Mouse (Mus musculus) heart, adult 18-20 months (tissue): ENCODE data around the gene Zfp536. TPM values are rescaled to one million over a fixed set of nuclear protein-coding genes. Genes with fewer than 3 reads are reported as not detected.
"Not testable (repeated sequence)": the region's sequence is repeated elsewhere in the genome, so short reads cannot be mapped to it uniquely, and the experiment has no call there.

Experiments used
- DNase-seq, 2 experiments: peaks; one replicate each; pipeline ENCODE4 v3.0.0; 2021 to 2022; ENCODE audit warnings: mixed read lengths in 1 of 2
- total RNA-seq, 2 experiments: library from RNA; stranded (reverse); gene quantifications; 2 replicates each; pipeline ENCODE4 v1.2.3; 2021

Gene Zfp536
- total RNA-seq, 2 experiments from 2014 or later = 7.9 to 10.7 TPM

DNA sequence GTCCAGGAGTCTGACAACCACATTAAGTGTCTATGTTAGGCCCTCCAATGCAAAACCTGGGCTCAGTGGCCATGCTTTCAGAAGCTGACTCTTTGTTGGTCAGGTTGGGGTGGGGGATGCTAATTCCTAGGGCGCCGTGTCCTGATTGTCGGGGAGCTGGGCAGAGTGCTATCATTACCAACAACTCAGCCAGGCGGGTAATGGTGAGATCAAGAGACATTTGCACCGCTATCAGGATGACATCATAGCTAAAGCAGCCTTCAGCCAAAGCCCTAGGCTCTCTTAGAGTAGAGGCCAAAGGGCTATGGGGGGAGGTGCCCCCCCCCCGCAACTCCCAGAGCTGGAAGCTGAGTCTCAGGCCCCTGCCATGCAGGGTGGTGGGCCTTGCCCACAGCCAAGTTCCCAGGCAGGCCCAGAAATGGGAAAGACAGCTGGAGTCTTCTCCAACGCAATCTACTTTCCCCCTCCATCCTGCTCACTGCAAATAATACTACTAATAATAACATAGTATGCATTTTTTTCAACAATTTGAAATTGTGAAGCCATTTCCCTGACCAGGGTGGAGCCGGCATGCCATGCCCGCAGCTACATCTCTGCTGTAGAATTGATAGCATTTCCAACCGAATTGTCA, 5.0 kb downstream of the Zfp536 start:
- DNase-seq = no peak

- DNase-seq = no peak
Measured at GRCm38 (mm10) chr7:37758886-37759285, 14.6 kb downstream of the Zfp536 start.

DNA sequence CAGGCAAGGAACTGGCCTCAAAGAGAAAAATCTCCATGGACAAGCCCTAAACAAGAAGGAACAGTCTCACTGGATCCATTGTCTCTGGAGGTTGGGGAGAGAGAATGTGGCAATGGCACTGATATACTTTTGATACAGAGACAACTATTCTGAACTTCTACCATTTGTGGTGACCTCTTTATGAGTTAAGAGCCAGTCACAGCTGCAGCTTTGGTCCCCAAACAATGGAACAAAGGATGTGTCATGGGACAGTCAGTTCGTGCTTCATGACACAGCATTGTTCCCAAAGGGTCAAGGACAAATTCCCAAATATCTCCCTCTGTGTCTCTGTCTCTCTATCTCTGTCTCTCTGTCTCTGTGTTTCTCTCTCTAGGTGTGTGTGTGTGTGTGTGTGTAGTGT, 20.4 kb downstream of the Zfp536 start:
- no peak for DNase-seq

GRCm38 (mm10) chr7:37746133-37746761, 27.2 kb downstream of the Zfp536 start:
- DNase-seq = no peak

DNA sequence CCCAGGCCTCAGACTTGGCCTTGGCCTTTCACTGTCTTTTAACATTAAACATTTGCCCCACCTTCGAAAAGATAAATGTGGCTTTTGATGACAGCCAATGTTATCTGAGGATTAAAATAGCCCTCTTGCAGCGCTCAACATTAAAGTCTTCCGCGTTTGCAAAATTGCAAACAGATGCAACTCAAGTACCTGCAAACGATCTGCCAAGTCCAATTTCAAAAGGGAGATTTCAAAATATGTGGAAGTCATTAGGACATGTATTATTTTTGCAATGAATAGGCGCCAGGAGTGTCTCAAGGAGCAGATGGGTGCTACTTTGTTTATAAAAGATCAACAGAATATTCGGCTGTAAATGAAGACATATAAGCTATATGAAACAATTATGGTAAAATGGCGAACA, 30.1 kb downstream of the Zfp536 start:
- DNase-seq = peak in 1 of 2 experiments; percentile 4

DNA sequence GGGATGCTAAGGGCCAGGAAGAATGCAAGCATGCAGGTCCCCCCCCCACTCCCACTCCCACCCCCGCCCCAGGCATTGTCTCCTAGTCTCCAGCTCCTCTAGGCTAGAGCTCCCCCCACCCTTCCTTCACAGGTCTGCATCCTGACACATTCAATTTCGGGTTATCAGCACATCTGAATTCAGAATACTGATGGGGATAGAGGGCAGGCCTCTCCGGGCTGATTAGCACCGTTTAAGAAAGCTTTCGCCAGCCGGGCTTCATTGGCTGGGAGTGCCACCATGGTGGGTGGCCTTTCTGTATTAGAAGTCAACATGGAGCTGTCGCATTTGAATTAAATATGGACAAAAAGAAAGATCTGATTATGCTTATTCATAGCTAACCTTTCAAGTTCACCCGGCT, 36.2 kb downstream of the Zfp536 start:
- no peak for DNase-seq

GRCm38 (mm10) chr7:37736413-37736720, 37.1 kb downstream of the Zfp536 start:
- DNase-seq = no peak

DNA sequence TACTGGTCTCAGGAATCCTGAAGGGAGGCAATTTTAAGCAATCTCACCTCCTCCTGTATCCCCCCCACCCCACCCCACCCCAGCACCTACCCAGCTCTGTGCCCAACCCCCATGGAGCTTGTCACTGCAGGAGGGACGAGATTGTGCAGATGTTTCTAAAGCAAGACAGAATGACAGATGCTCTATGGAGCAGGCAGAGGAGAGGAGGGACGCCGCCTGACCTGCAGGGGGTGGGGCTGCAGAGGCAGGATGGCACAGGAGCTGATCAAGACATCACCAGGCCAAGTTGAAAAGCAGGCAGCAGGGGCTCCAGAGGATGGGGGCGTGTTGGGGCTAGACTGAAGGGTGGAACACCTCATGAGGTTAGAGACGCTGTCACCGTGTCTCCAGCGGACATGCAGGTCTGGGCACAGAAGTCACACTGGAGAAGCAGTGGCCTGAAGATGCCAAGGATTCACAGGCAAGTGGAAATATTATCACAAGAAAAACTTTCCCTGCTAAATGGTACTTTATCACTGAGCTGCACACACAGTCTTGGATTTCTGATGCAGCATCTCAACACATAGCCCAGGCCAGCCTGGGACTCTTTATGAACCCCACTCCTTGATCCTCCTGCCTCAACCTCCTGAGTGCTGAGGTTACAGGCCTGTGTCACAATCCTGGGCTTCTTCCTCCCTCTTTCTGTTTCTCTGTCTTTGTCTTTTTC, 37.6 kb downstream of the Zfp536 start:
- DNase-seq = no peak

GRCm38 (mm10) chr7:37735101-37735500, 38.3 kb downstream of the Zfp536 start:
- no peak for DNase-seq

DNA sequence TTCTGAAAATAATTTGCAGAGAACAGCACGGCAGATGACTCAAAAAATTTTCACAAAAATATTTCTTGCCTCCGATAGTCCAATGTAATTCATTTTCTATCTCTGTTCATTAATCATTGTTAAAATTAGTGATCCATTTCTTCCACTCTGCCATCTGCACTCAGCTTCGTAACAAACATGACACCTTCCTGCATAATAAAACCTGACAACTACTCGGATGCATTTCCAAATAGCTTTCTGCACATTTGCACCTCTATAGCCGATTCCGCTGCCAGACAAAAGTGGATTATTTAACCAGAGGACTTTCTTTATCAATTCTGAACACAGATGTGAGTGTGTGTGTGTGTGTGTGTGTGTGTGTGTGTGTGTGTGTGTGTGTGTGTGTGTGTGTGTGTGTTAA, 38.9 kb downstream of the Zfp536 start:
- DNase-seq = no peak

DNA sequence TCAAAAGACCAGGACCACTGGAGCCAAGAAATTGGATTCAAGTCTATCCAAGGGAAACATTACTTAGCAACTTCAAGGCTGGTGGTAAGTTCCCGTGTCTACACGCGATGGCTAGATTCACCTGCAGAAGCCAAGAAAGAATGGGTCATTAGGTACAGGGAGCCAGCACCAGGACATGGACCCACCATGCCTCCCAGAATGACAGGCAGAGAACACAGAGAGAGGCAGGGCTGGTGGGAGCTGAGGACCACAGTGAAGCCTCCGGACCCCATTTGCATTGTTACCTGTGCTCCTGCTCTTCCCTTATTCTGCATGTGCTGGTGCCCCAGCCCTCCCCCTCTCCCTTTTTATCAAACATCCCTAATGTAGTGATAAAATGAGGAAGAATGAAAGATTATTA, 39.4 kb downstream of the Zfp536 start:
- DNase-seq = no peak

- no peak for DNase-seq
Measured at GRCm38 (mm10) chr7:37732741-37733140, 40.7 kb downstream of the Zfp536 start.

DNA sequence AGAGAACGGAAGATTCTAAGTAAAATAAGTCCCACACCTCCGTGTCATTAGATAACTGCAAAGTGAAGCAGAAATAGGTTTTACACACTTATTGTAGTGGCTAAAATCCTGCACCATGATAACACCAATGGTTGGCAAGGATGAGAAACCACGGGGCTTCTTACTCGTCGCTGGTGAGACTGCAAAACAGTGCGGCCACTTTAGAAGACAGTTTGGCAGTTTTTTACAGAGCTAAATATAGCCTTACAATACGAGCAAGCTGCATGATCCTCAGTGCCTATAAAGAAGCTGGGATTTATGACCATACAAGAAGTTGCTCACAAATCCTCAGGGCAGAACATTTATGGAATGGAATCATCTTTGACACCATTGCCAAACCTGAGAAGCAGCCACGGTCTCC, 45.7 kb downstream of the Zfp536 start:
- peak; percentile 30 to 38 for DNase-seq

GRCm38 (mm10) chr7:37724002-37724790, 49.2 kb downstream of the Zfp536 start:
- no peak for DNase-seq

GRCm38 (mm10) chr7:37723191-37723592, 50.2 kb downstream of the Zfp536 start:
- DNase-seq = no peak

GRCm38 (mm10) chr7:37721676-37722075, 51.8 kb downstream of the Zfp536 start:
- DNase-seq = peak in 1 of 2 experiments; percentile 5

- peak; percentile 27 to 53 for DNase-seq
Measured at GRCm38 (mm10) chr7:37718671-37719402, 54.6 kb downstream of the Zfp536 start.

- no peak for DNase-seq
Measured at GRCm38 (mm10) chr7:37717071-37717470, 56.4 kb downstream of the Zfp536 start.

DNA sequence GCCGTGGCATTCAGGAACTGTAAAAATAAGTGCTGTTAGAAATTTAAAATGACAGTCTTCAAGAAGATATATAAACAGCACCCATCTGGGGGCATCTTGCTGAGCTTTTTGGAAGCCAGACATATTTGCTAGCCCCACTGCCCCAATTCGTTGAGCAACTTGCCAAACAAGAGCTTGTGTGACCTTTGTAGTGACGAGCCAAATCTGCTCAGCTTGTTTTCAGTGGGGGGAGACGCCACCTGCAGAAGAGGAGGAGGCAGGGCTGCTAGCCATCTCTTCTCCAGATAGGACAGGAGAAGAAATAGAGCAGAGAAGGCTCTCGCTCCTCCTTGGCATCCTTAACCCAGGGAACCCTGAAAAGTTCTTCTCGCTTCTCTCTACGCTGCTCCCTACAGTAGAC, 56.8 kb downstream of the Zfp536 start:
- no peak for DNase-seq

- no peak for DNase-seq
Measured at GRCm38 (mm10) chr7:37704464-37704863, 69.0 kb downstream of the Zfp536 start.

GRCm38 (mm10) chr7:37697378-37697777, 76.1 kb downstream of the Zfp536 start:
- DNase-seq = not testable (repeated sequence)

GRCm38 (mm10) chr7:37695066-37695465, 78.4 kb downstream of the Zfp536 start:
- DNase-seq = no peak
